Mouse (Mus musculus) testis, adult 2 months (tissue): Measurements from ENCODE around the gene Adcy1.

Experiments
- CTCF ChIP-seq: fragments of 200-500 bp; IDR thresholded peaks from 2 replicates; pipeline ENCODE4 v1.5.1; 2012; ENCODE audit warnings: low read depth, mild to moderate bottlenecking, inconsistent platforms, low read length, moderate library complexity; ENCODE audit not compliant: control insufficient read depth, insufficient read depth, insufficient replicate concordance
- POLR2A ChIP-seq: fragments of 200-500 bp; IDR thresholded peaks from 2 replicates; pipeline ENCODE4 v1.6.1; 2012; ENCODE audit warnings: low read depth, mild to moderate bottlenecking, inconsistent platforms, low read length, moderate library complexity; ENCODE audit not compliant: control insufficient read depth

GRCm38 (mm10) chr11:7194432-7195311 is 131.4 kb downstream of the Adcy1 start:
- TF ChIP-seq POLR2A (no peak), CTCF (peak; percentile 52; the same call in 1 of the 2 replicates)
